Mouse (Mus musculus) neural tube, embryonic 14.5 days (tissue): Measurements from ENCODE around the gene Eml6. TPM values are rescaled to one million over a fixed set of nuclear protein-coding genes. Genes with fewer than 3 reads are reported as not detected.

Experiments
- ATAC-seq: fragments of 200-750 bp; cut with Nextera tagmentation; 2 replicates; pipeline ENCODE4 v1.8.0; 2017; ENCODE audit warnings: low read depth, mild to moderate bottlenecking, moderate TSS enrichment, moderate library complexity
- H3K27ac ChIP-seq: fragments of 300-500 bp; sonication (generic); 2 replicates; pipeline ENCODE4 v1.5.1; 2014; ENCODE audit warnings: low read depth, mild to moderate bottlenecking, control low read depth, low read length, moderate library complexity, mixed read lengths
- H3K27me3 ChIP-seq: fragments of 300-500 bp; sonication (generic); 2 replicates; pipeline ENCODE4 v1.6.1; 2014; ENCODE audit warnings: low read length; ENCODE audit not compliant: control insufficient read depth, insufficient read depth
- H3K36me3 ChIP-seq: fragments of 300-500 bp; sonication (generic); 2 replicates; pipeline ENCODE4 v1.6.1; 2014; ENCODE audit warnings: low read length, mixed read lengths; ENCODE audit not compliant: control insufficient read depth, insufficient read depth
- H3K4me1 ChIP-seq: fragments of 300-500 bp; sonication (generic); 2 replicates; pipeline ENCODE4 v1.6.1; 2014; ENCODE audit warnings: low read length; ENCODE audit not compliant: control insufficient read depth, insufficient read depth
- H3K4me2 ChIP-seq: fragments of 300-500 bp; sonication (generic); 2 replicates; pipeline ENCODE4 v1.6.1; 2014; ENCODE audit warnings: mild to moderate bottlenecking, low read depth, low read length, control low read depth
- H3K4me3 ChIP-seq: fragments of 300-500 bp; sonication (generic); 2 replicates; pipeline ENCODE4 v1.5.1; 2014; ENCODE audit warnings: low read depth, low read length, control low read depth, mixed read lengths
- H3K9ac ChIP-seq: fragments of 300-500 bp; sonication (generic); replicated peaks from 2 replicates; pipeline ENCODE4 v1.6.1; 2014; ENCODE audit warnings: low read depth, mild to moderate bottlenecking, control low read depth, low read length, mixed read lengths
- H3K9me3 ChIP-seq: fragments of 300-500 bp; sonication (generic); 2 replicates; pipeline ENCODE4 v1.6.1; 2016; ENCODE audit warnings: low read length; ENCODE audit not compliant: control insufficient read depth
- WGBS: fragments of 180-500 bp; shearing (Covaris S2); extraction: QIAGEN DNeasy Blood & Tissue Kit; methylation state at CpG from one replicate; pipeline ENCODE4 v1.1.7; 2014; 5-methylcytosine and 5-hydroxymethylcytosine counted together
- polyA plus RNA-seq: library from polyadenylated mRNA; unstranded; fragments of >200 nt; fragmentation: Nextera tagmentation; extraction: Ambion mirVana; gene quantifications from 2 replicates; pipeline ENCODE4 v1.2.1, GENCODE M21; 2014

Gene Eml6
- polyA plus RNA-seq, 1 experiment from 2014 or later, result 10.3 TPM

- WGBS, result 91% methylated on average over 7 of the region's 7 CpGs
- Histone ChIP-seq H3K4me3 (no peak overlapping the region), H3K4me2 (no peak overlapping the region), H3K27ac (no peak overlapping the region), H3K9me3 (no peaks in the 10 kb centered on the region), H3K27me3 (no peaks in the 10 kb centered on the region), H3K36me3 (no peaks in the 10 kb centered on the region; the same call in 1 of the 2 replicates), H3K9ac (no peak overlapping the region), H3K4me1 (no peaks in the 10 kb centered on the region)
- ATAC-seq, result no peak
These were observed 311.7 kb downstream of the Eml6 start for GRCm38 (mm10) chr11:29714114-29714513.

- Histone ChIP-seq H3K4me1 (no peaks in the 10 kb centered on the region), H3K4me2 (no peak overlapping the region), H3K27ac (no peak overlapping the region), H3K9ac (no peak overlapping the region), H3K27me3 (no peaks in the 10 kb centered on the region), H3K36me3 (peaks cover 23% of the 10 kb centered on the region; the same call in 1 of the 2 replicates), H3K9me3 (no peaks in the 10 kb centered on the region), H3K4me3 (no peak overlapping the region)
- ATAC-seq, result no peak
These were observed 316.3 kb downstream of the Eml6 start for GRCm38 (mm10) chr11:29709512-29709911.

GRCm38 (mm10) chr11:29706845-29707244 lies 319.0 kb downstream of the Eml6 start:
- H3K4me3 ChIP-seq, result no peak overlapping the region
- no peak for ATAC-seq
- H3K27me3 ChIP-seq, result no peaks in the 10 kb centered on the region
- no peak overlapping the region for H3K9ac ChIP-seq
- no peaks in the 10 kb centered on the region for H3K9me3 ChIP-seq
- H3K27ac ChIP-seq, result no peak overlapping the region
- H3K4me2 ChIP-seq, result no peak overlapping the region
- peaks cover 23% of the 10 kb centered on the region; the same call in 1 of the 2 replicates for H3K36me3 ChIP-seq
- 97% methylated on average over 4 of the region's 4 CpGs for WGBS
- no peaks in the 10 kb centered on the region for H3K4me1 ChIP-seq

GRCm38 (mm10) chr11:29705263-29705662 lies 320.6 kb downstream of the Eml6 start:
- Histone ChIP-seq H3K9ac (no peak overlapping the region), H3K4me1 (no peaks in the 10 kb centered on the region), H3K27ac (no peak overlapping the region), H3K9me3 (no peaks in the 10 kb centered on the region), H3K4me3 (no peak overlapping the region), H3K36me3 (peaks cover 23% of the 10 kb centered on the region; the same call in 1 of the 2 replicates), H3K4me2 (no peak overlapping the region), H3K27me3 (no peaks in the 10 kb centered on the region)
- ATAC-seq, result no peak

- peaks cover 14% of the 10 kb centered on the region; the same call in 1 of the 2 replicates for H3K36me3 ChIP-seq
- no peak overlapping the region for H3K4me2 ChIP-seq
- no peak overlapping the region for H3K27ac ChIP-seq
- H3K9ac ChIP-seq, result no peak overlapping the region
- H3K4me1 ChIP-seq, result no peaks in the 10 kb centered on the region
- no peaks in the 10 kb centered on the region for H3K27me3 ChIP-seq
- WGBS, result 70% methylated on average over 3 of the region's 3 CpGs
- H3K9me3 ChIP-seq, result no peaks in the 10 kb centered on the region
- no peak for ATAC-seq
- no peak overlapping the region for H3K4me3 ChIP-seq
These were observed 323.1 kb downstream of the Eml6 start for GRCm38 (mm10) chr11:29702721-29703120.

GRCm38 (mm10) chr11:29694754-29695153 lies 331.1 kb downstream of the Eml6 start:
- Histone ChIP-seq H3K4me3 (peak overlapping the region; percentile 98; the same call in 1 of the 2 replicates), H3K4me2 (peak overlapping the region; percentile 66; the same call in 1 of the 2 replicates), H3K27me3 (no peaks in the 10 kb centered on the region), H3K27ac (no peak overlapping the region), H3K9me3 (no peaks in the 10 kb centered on the region), H3K4me1 (peaks cover 17% of the 10 kb centered on the region; the same call in 1 of the 2 replicates), H3K9ac (no peak overlapping the region), H3K36me3 (no peaks in the 10 kb centered on the region)
- ATAC-seq, result no peak

GRCm38 (mm10) chr11:29693576-29694410 lies 332.0 kb downstream of the Eml6 start:
- Histone ChIP-seq H3K27me3 (no peaks in the 10 kb centered on the region), H3K36me3 (no peaks in the 10 kb centered on the region), H3K9me3 (no peaks in the 10 kb centered on the region), H3K4me2 (peak overlapping the region; percentile 66), H3K9ac (peak overlapping the region; percentile 100), H3K4me3 (peak overlapping the region; percentile 98), H3K4me1 (peaks cover 17% of the 10 kb centered on the region; the same call in 1 of the 2 replicates), H3K27ac (peak overlapping the region; percentile 98)
- WGBS, result under 1% methylated on average over 50 of the region's 53 CpGs
- ATAC-seq, result peak; percentile 89

Other genes starting within 250 kb of the Eml6 start
- gene 4931440F15Rik, start 200.4 kb downstream of the Eml6 start, polyA plus RNA-seq, result 0.73 and 1.3 TPM in 2 replicates
- gene Sptbn1, start 242.1 kb upstream of the Eml6 start, polyA plus RNA-seq, result 201 and 261 TPM in 2 replicates